Mouse (Mus musculus) neutrophil, adult 5-6 weeks (primary cell): Measurements from ENCODE around the gene Kcnj12. TPM values are rescaled to one million over a fixed set of nuclear protein-coding genes. Genes with fewer than 3 reads are reported as not detected.

Source experiments
- ATAC-seq: fragments of 151-379, 151-347 bp; 2 replicates; pipeline ENCODE4 v1.8.0; 2017; ENCODE audit warnings: mild to moderate bottlenecking, moderate TSS enrichment; ENCODE audit not compliant: insufficient number of reproducible peaks, poor library complexity, low FRiP score, severe bottlenecking; ENCODE audit errors: extremely low read depth
- total RNA-seq: library from RNA; stranded (forward); fragments of 200-1000 nt; gene quantifications from 2 replicates; pipeline ENCODE4 v1.2.3, GENCODE M21; 2017

The Kcnj12 gene
- total RNA-seq, 1 experiment from 2014 or later: not detected

- no peak for ATAC-seq
Observed at GRCm38 (mm10) chr11:61091192-61091591, 68.8 kb downstream of the Kcnj12 start.

- no peak for ATAC-seq
Observed at GRCm38 (mm10) chr11:61091642-61092262, 69.4 kb downstream of the Kcnj12 start.

GRCm38 (mm10) chr11:61098046-61098445, 75.7 kb downstream of the Kcnj12 start:
- ATAC-seq: no peak

GRCm38 (mm10) chr11:61102397-61103339, 80.3 kb downstream of the Kcnj12 start:
- no peak for ATAC-seq

GRCm38 (mm10) chr11:61104241-61104901, 82.0 kb downstream of the Kcnj12 start:
- peak; percentile 72 for ATAC-seq

- ATAC-seq: peak; percentile 55
Observed at GRCm38 (mm10) chr11:61108911-61109361, 86.6 kb downstream of the Kcnj12 start.

- ATAC-seq: no peak
Observed at GRCm38 (mm10) chr11:61109707-61110106, 87.3 kb downstream of the Kcnj12 start.

GRCm38 (mm10) chr11:61110113-61110512, 87.7 kb downstream of the Kcnj12 start:
- ATAC-seq: no peak

GRCm38 (mm10) chr11:61110928-61111327, 88.6 kb downstream of the Kcnj12 start:
- no peak for ATAC-seq

- no peak for ATAC-seq
Observed at GRCm38 (mm10) chr11:61111472-61111871, 89.1 kb downstream of the Kcnj12 start.

GRCm38 (mm10) chr11:61112323-61112995, 90.1 kb downstream of the Kcnj12 start:
- ATAC-seq: peak; percentile 42

- peak; percentile 57 for ATAC-seq
Observed at GRCm38 (mm10) chr11:61116226-61116625, 93.9 kb downstream of the Kcnj12 start.

GRCm38 (mm10) chr11:61119996-61120583, 97.7 kb downstream of the Kcnj12 start:
- ATAC-seq: no peak

Other genes starting within 250 kb of the Kcnj12 start
- gene Top3a, start 245.2 kb upstream of the Kcnj12 start, total RNA-seq: 20.6 and 20.9 TPM in 2 replicates
- 29.6 and 31.2 TPM in 2 replicates for gene Smcr8, start 245.0 kb upstream of the Kcnj12 start, total RNA-seq
- 0.93 and 2.1 TPM in 2 replicates for gene Shmt1, start 210.8 kb upstream of the Kcnj12 start, total RNA-seq
- gene Dhrs7b, start 191.9 kb upstream of the Kcnj12 start, total RNA-seq: 7.0 and 7.8 TPM in 2 replicates
- 26.0 and 27.6 TPM in 2 replicates for gene Tmem11, start 143.3 kb upstream of the Kcnj12 start, total RNA-seq
- gene Natd1, start 107.8 kb upstream of the Kcnj12 start, total RNA-seq: 6.4 and 6.5 TPM in 2 replicates
- 44.1 and 49.0 TPM in 2 replicates for gene Map2k3, start 90.5 kb upstream of the Kcnj12 start, total RNA-seq
- gene Tnfrsf13b, start 104.2 kb downstream of the Kcnj12 start, total RNA-seq: 162 and 169 TPM in 2 replicates
- gene Usp22, start 152.5 kb downstream of the Kcnj12 start, total RNA-seq: 55.9 and 94.3 TPM in 2 replicates
- 0.93 TPM in 1 of 2 replicates, not detected in the other for gene Aldh3a1, start 185.0 kb downstream of the Kcnj12 start, total RNA-seq
- gene Aldh3a2, start 244.9 kb downstream of the Kcnj12 start, total RNA-seq: 58.1 and 65.1 TPM in 2 replicates